Mouse (Mus musculus): Measurements from ENCODE around the gene Nmnat3. TPM values are rescaled to one million over a fixed set of nuclear protein-coding genes. Genes with fewer than 3 reads are reported as not detected.

Nmnat3 gene
- total and polyA plus RNA-seq, 3 experiments, result 8.1 to 9.3 (median 9.2) TPM

DNA sequence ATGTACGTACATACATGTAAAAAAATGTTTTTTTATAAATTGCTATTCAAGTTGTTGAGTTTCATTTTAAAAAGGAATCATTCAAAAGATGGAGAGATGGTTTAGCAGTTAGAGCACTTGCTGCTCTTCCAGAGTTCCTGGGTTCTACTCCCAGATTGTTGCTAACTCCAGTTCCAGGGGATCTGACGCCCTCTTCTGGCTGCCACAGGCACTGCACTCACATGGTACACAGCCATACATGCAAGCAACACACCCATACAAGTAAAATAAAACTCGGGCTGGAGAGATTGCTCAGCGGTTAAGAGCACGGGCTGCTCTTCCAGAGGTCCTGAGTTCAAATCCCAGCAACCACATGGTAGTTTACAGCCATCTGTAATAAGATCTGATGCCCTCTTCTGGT lies 86.1 kb downstream of the Nmnat3 start:
- Histone ChIP-seq H3K4me1 (ENCODE audit: control insufficient read depth in 1 of 2, insufficient read depth in 2 of 2) (peaks cover 0 to 42% of the 10 kb centered on the region in 2 experiments; a peak in 2 of 4 replicates), H3K27me3 (replicated peaks) (no peaks in the 10 kb centered on the region), H3K79me2 (replicated peaks; ENCODE audit: control insufficient read depth, extremely low read depth, insufficient read depth, poor library complexity, severe bottlenecking) (no peaks in the 10 kb centered on the region), H3K36me3 (replicated peaks in 1 of 2; ENCODE audit: control insufficient read depth in 1 of 2, insufficient read depth in 1 of 2, low read length in 1 of 2) (peaks cover 0 to 9% of the 10 kb centered on the region in 2 experiments), H3K9ac (ENCODE audit: insufficient read depth, low read depth) (no peak overlapping the region), H3K4me3 (replicated peaks in 1 of 3; ENCODE audit: low read depth in 2 of 3, low read length in 2 of 3, poor library complexity in 1 of 3) (no peak overlapping the region), H3K9me3 (replicated peaks; ENCODE audit: low read length) (no peaks in the 10 kb centered on the region), H3K27ac (ENCODE audit: insufficient read depth, low read depth) (no peak overlapping the region), H3K4me2 (ENCODE audit: insufficient read depth, low read depth, poor library complexity, severe bottlenecking) (no peak overlapping the region)
- in situ Hi-C loops (cut with MboI; ENCODE audit: low pct_ligation_motif_present, low pct_unique_long_range_greater_than_20kb, low sequenced_read_pairs), result no loop called here
- TF ChIP-seq HCFC1 (IDR thresholded peaks at IDR 0.05; ENCODE audit: low read depth, low read length) (no peak), CTCF (conservative IDR thresholded peaks at IDR 0.05 in 1 of 2, IDR thresholded peaks at IDR 0.05 in 1 of 2; ENCODE audit: low read depth in 2 of 2, low read length in 2 of 2) (peak in 1 of 2 experiments; percentile 16; a peak in 2 of 4 replicates)
- no peak for DNase-seq (ENCODE audit: extremely low read depth)
- dilution Hi-C loops (cut with MboI; ENCODE audit: extremely low pct_ligation_motif_present, extremely low pct_unique_long_range_greater_than_20kb, low sequenced_read_pairs), result no loop called here

DNA sequence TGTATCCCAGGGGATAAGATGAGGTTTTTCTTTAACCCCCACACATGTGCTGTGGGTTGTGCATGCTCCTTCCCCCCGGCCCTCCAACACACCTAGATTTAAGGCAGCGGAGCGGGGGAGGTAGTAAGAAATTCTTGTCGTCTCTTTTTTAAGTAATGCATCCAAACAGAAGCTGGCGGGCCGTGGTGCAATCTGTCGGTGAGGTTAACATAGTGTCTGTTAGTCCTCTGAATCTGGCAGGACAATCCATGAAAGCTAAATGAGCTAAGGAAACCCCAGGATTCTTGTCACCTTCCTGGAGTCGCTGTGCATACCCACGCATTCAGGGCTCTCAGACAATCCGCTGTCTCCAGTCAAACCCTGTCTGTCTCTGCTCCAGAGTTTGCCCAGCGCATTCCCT lies 87.7 kb downstream of the Nmnat3 start:
- no peaks in the 10 kb centered on the region for H3K27me3 ChIP-seq (replicated peaks)
- no peaks in the 10 kb centered on the region for H3K79me2 ChIP-seq (replicated peaks; ENCODE audit: control insufficient read depth, extremely low read depth, insufficient read depth, poor library complexity, severe bottlenecking)
- H3K36me3 ChIP-seq (replicated peaks in 1 of 2; ENCODE audit: control insufficient read depth in 1 of 2, insufficient read depth in 1 of 2, low read length in 1 of 2), result peaks cover 0 to 12% of the 10 kb centered on the region in 2 experiments
- dilution Hi-C loops (cut with MboI; ENCODE audit: extremely low pct_ligation_motif_present, extremely low pct_unique_long_range_greater_than_20kb, low sequenced_read_pairs) (no loop called here), in situ Hi-C loops (cut with MboI; ENCODE audit: low pct_ligation_motif_present, low pct_unique_long_range_greater_than_20kb, low sequenced_read_pairs) (no loop called here)
- H3K9ac ChIP-seq (ENCODE audit: insufficient read depth, low read depth), result no peak overlapping the region
- H3K4me3 ChIP-seq (replicated peaks in 1 of 3; ENCODE audit: low read depth in 2 of 3, low read length in 2 of 3, poor library complexity in 1 of 3), result no peak overlapping the region
- H3K4me2 ChIP-seq (ENCODE audit: insufficient read depth, low read depth, poor library complexity, severe bottlenecking), result no peak overlapping the region
- no peak for DNase-seq (ENCODE audit: extremely low read depth)
- TF ChIP-seq JUND (conservative IDR thresholded peaks at IDR 0.05; ENCODE audit: low read depth, low read length) (no peak), ZKSCAN1 (IDR thresholded peaks at IDR 0.05; ENCODE audit: borderline replicate concordance, low read depth, low read length) (no peak), SIN3A (IDR thresholded peaks at IDR 0.05; ENCODE audit: low read length) (no peak)
- no peaks in the 10 kb centered on the region for H3K9me3 ChIP-seq (replicated peaks; ENCODE audit: low read length)
- H3K27ac ChIP-seq (ENCODE audit: insufficient read depth, low read depth), result no peak overlapping the region
- peaks cover 0 to 40% of the 10 kb centered on the region in 2 experiments; a peak in 2 of 4 replicates for H3K4me1 ChIP-seq (ENCODE audit: control insufficient read depth in 1 of 2, insufficient read depth in 2 of 2)

DNA sequence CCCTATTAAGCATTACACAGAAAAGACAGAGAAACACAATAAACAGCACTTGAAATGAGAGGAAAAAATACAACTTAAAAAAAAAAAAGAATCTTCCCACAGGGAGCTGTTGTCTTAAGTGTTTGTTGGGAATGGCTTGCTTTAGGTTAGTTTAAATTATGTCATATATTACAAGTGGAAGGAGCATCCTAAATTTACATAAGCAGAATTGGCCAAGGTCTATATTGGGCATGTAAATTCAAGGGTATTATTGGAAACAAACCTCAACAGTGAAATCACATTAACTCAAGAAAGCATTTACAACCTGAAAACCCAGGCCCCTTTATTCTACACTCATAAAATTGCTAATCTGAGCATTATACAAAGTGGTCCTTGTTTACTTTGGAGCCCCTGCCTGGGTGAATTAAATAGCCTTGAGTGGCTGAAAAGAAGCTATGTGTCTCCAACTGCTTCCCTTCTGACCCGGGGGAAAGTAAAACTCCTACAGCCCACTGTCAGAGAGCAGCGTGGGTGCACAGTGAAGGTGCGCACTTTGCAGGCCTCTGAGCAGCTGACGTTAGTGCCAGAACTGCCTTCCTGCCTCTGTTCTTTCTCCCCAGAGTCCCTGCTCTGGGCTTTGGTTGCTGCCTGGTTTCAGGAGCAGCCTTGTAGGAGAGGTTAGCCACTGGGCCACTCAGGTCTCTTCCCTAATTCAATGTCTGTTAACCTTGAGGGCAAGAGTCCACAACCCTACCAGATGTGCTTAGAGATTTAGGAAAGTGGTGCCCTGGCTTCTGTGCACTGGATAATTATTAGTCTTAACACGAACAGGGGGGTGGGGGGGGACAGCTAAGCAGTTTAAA lies 88.3 kb downstream of the Nmnat3 start:
- no peak overlapping the region for H3K4me2 ChIP-seq (ENCODE audit: insufficient read depth, low read depth, poor library complexity, severe bottlenecking)
- H3K27ac ChIP-seq (ENCODE audit: insufficient read depth, low read depth), result no peak overlapping the region
- no peak for TF ChIP-seq MEF2A (IDR thresholded peaks at IDR 0.05; ENCODE audit: borderline replicate concordance, low read depth, low read length)
- no peak for TF ChIP-seq ZMIZ1 (IDR thresholded peaks at IDR 0.05; ENCODE audit: low read depth, low read length)
- dilution Hi-C loops (cut with MboI; ENCODE audit: extremely low pct_ligation_motif_present, extremely low pct_unique_long_range_greater_than_20kb, low sequenced_read_pairs), result no loop called here
- H3K27me3 ChIP-seq (replicated peaks), result no peaks in the 10 kb centered on the region
- no peak overlapping the region for H3K4me3 ChIP-seq (replicated peaks in 1 of 3; ENCODE audit: low read depth in 2 of 3, low read length in 2 of 3, poor library complexity in 1 of 3)
- no peak overlapping the region for H3K9ac ChIP-seq (ENCODE audit: insufficient read depth, low read depth)
- no peaks in the 10 kb centered on the region for H3K9me3 ChIP-seq (replicated peaks; ENCODE audit: low read length)
- H3K4me1 ChIP-seq (ENCODE audit: control insufficient read depth in 1 of 2, insufficient read depth in 2 of 2), result peaks cover 0 to 34% of the 10 kb centered on the region in 2 experiments; a peak in 2 of 4 replicates
- no peak for DNase-seq (ENCODE audit: extremely low read depth)
- H3K79me2 ChIP-seq (replicated peaks; ENCODE audit: control insufficient read depth, extremely low read depth, insufficient read depth, poor library complexity, severe bottlenecking), result no peaks in the 10 kb centered on the region
- H3K36me3 ChIP-seq (replicated peaks in 1 of 2; ENCODE audit: control insufficient read depth in 1 of 2, insufficient read depth in 1 of 2, low read length in 1 of 2), result peaks cover 0 to 13% of the 10 kb centered on the region in 2 experiments
- in situ Hi-C loops (cut with MboI; ENCODE audit: low pct_ligation_motif_present, low pct_unique_long_range_greater_than_20kb, low sequenced_read_pairs), result no loop called here

Data from CH12.LX (cell line).